Mouse (Mus musculus) E14TG2a.4 (cell line): Measurements from ENCODE around the gene Chaf1a.

Experiments
- CTCF ChIP-seq: conservative IDR thresholded peaks from 2 replicates; pipeline ENCODE4 v1.5.1; 2014; ENCODE audit warnings: low read length
- NANOG ChIP-seq: IDR thresholded peaks from 2 replicates; pipeline ENCODE4 v1.6.1; 2014; ENCODE audit warnings: borderline replicate concordance, low read length, mixed read lengths
- POU5F1 ChIP-seq: IDR thresholded peaks from 2 replicates; pipeline ENCODE4 v1.6.1; 2014; ENCODE audit warnings: low read length, borderline replicate concordance

- no peak for TF ChIP-seq CTCF
- TF ChIP-seq NANOG = no peak
- no peak for TF ChIP-seq POU5F1
Observed at GRCm38 (mm10) chr17:56096883-56097282, 56.6 kb downstream of the Chaf1a start.
